Mouse (Mus musculus) embryo, embryonic 10.5 days (tissue): Measurements from ENCODE around the gene Slc22a22.
A peak's percentile ranks its signal among the peaks of the same experiment; 100 is the strongest.

ENCODE experiments used
- DNase-seq: peaks from one replicate; pipeline ENCODE4 v3.0.0-alpha.2; 2015; ENCODE audit warnings: low spot score

Gene Slc22a22

GRCm38 (mm10) chr15:57477525-57477924 is at the start of gene Slc22a22:
Gene Slc22a22, minus strand, starts transcription at chr15:57477625.
- no peak for DNase-seq

DNA sequence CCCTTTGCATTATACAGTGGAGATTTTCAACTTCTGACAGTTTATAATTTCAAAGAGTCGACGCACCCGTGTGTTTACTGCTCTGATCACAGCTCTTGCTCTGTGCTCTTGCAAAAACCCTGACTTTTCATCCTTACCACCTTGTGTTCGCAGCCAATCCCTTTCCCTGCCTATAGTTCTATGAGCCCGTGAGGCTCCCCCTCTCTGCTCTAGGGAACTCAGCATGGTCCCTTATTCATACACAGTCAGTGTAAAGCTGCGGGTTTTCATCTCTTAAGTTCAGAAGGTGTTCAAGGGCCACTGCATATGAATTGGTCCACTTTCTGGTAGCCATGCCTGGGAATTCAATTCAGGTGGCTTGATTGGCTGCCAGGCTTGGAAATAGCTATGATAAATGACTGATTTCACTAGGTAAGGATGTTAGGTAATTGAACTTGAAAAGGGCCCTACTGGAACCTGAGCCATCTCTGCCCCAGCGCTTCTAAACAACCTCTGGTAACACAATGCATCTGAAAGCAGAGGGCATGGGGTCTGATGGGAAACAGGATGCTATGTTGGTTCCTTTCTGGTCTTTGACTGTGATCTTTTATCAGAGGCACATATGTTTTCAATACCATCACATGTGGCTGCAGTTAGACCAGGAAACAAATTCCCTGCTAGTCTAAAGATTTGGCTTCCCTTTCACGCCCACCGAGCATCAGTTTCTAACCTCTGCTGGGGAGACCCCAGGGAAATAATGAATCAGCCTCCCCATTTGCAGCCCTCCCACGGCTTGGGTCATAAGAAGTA is 46.3 kb upstream of the Slc22a22 start:
- DNase-seq = peak; percentile 70

- no peak for DNase-seq
These were observed 44.7 kb upstream of the Slc22a22 start for GRCm38 (mm10) chr15:57522160-57522559.

DNA sequence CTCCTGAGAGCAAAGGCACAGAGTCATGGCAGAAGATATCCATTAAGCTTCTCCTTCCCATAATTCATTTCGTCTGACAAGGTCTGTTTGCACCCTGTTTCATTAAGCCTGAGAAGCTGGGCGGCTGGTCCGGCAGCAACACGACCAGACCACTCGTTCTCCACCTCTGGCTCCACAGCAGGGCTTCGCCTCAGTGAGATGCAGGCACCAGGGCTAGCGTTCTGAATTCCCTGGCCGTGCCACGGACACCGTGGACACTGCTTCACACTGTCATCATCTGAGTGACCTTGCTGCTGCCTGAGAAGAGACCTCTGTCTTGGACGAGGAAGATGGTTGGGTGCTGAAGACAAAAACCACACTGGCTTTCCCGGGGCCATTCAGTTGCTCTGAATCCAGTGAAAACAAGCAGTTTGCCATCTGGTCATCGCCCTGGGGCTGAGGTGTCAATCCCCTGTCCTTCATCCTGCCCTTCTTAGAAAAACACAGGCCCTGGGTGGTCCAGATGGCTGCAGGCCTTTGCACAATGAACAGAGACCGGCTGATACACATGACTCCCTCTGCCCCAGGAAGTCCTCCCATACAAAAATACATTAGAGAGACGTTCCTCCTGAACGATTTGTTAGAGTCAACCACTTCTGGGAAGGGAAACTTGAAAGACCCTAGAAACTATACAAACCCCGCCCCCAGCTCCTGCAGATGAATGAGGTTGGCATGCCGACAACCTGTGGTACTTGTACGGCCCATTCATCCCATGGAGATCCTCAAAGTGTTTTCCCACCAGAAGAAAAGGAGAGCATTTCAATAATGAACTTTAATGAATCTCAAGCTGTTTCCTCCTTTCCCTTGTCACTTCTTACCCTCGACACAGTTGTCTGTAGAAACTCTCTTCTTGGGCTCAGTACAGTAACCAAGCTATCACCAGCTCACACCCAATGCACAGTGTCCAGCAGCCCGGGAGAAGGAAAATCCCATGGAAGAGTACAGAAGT is 32.1 kb upstream of the Slc22a22 start:
- peak; percentile 79 for DNase-seq

GRCm38 (mm10) chr15:57508242-57509184 is 31.1 kb upstream of the Slc22a22 start:
- DNase-seq = peak; percentile 92

GRCm38 (mm10) chr15:57504126-57504705 is 26.8 kb upstream of the Slc22a22 start:
- peak; percentile 18 for DNase-seq

DNA sequence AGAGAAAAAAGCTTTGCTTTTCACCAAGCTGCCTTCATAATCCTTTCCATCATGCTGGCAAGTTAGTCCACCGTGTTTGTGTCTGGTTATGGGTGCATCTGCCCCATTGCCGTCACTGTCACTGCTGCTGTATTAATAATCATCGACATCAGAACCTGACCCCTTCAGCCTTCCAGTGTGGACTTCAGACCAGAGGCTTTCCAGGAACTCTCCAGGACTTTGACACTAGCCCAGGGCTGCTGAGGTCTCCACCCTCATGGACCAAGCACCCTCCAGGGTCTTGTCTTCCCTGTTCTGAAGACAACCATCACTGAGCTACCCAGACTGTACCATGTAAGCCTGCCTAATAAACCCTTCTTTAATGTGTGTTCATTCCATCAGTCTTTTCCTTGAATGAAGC is 26.2 kb upstream of the Slc22a22 start:
- DNase-seq = no peak

GRCm38 (mm10) chr15:57501559-57501958 is 24.1 kb upstream of the Slc22a22 start:
- DNase-seq = no peak

DNA sequence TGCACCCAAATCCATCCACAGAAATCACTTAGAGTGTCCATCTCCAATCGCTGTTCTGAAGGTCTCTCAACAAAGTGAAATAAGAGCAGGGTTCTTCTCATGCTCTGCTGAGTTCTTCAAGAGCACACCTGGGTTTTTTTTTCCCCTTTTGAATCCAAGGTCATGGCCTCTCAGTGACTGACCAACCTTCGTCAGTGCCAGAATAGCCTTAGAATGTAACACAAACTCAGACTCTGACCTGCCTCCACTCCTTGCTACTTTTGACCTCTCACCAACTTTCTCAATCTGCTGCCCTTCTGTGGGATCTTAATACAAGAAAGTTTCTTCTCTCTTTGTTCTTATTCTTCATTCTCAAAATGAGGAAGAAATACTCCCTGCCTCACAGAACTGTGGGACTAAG is 18.7 kb upstream of the Slc22a22 start:
- no peak for DNase-seq

DNA sequence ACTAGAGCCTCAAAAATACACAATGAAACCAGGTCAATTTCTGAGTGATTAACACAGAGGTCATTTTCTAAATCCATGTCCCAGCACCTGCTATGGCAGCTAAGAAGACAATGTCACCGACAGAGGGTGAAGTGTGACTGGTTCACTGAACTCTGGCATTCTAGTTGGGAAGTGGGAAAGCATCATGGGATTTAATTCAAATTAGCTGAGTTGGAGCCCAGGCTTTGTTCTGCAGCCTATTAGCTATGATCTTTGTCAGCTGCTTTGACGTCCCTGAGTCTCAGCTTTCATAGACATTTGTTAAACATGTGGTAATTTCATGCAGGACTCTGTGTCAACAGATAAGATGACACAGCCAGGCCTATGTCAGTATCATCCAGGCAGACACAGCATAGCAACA is 5.1 kb upstream of the Slc22a22 start:
- no peak for DNase-seq

GRCm38 (mm10) chr15:57471648-57472047 is 5.8 kb downstream of the Slc22a22 start:
- DNase-seq = peak; percentile 21

DNA sequence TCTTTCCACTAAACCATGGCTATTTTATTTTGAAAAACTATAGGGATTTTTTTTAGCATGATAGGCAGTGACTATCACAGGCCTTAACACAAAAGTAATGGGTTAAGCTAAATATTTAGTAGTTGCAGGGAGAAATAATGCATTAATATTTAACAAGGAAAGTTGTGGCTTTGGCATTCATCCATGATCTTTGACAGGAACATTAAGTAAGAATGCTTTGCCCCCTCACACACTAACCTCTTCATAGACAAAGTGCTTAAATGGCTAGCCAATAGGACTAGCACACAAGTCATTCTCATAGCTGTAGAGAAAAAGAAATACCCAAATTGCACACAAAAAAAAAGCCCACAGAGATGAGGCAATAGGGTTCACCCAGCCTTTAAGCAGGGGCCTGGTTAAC is 11.4 kb downstream of the Slc22a22 start:
- DNase-seq = no peak

DNA sequence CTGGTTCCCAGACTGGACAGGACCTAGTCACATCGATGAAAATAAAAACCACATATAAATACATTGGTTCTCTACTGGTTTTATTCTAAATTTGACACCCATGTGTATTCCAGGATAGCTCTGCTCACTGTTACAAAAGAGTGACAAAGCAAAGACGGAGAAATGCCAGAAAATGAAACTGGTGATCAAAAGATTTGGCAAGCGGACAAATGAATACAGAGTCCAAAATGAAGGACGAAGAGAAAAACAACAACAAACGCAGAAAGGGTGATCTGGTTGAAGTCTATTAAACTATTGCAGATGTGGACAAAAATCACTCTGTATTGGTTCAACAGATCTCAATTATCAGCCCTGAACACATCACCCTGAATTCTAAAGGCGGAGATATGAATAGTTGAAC is 12.4 kb downstream of the Slc22a22 start:
- DNase-seq = no peak

GRCm38 (mm10) chr15:57464066-57464465 is 13.4 kb downstream of the Slc22a22 start:
- no peak for DNase-seq

DNA sequence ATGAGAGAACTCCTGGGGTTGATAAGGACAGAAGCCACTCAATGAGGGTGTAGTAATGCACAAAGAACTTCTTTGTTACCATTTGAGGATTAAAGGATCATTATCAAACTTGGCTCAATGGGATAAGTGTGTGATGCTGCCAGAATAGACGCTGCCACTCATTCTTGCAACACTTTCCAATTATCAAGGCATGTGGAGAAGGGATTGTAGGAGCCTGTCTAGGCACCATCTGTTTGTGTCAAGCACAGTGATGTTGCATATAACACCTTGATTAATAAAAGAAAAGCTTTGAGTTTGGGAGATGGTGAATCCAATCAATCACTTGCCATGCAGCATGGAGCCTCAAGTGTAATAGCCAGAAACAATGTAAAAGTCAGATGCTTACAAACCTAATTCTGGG is 16.1 kb downstream of the Slc22a22 start:
- no peak for DNase-seq

- DNase-seq = no peak
These were observed 20.1 kb downstream of the Slc22a22 start for GRCm38 (mm10) chr15:57457374-57457773.

- no peak for DNase-seq
These were observed 42.6 kb downstream of the Slc22a22 start for GRCm38 (mm10) chr15:57434710-57435404.

GRCm38 (mm10) chr15:57408498-57408897 is 68.9 kb downstream of the Slc22a22 start:
- DNase-seq = peak; percentile 75

GRCm38 (mm10) chr15:57398439-57399148 is 78.8 kb downstream of the Slc22a22 start:
- DNase-seq = no peak

- DNase-seq = no peak
These were observed 83.4 kb downstream of the Slc22a22 start for GRCm38 (mm10) chr15:57394053-57394452.
